Mouse (Mus musculus) adrenal gland, adult 8-10 months (tissue): ENCODE results near the gene Mcrip1. TPM values are rescaled to one million over a fixed set of nuclear protein-coding genes. Genes with fewer than 3 reads are reported as not detected.

Experiments
- DNase-seq: peaks from one replicate; pipeline ENCODE4 v3.0.0; 2022
- total RNA-seq, 4 experiments: library from RNA; stranded (reverse); gene quantifications; 2 replicates each; pipeline ENCODE4 v1.2.4; 2022

Mcrip1 gene
- total RNA-seq, 4 experiments from 2014 or later = 62.9 to 67.8 (median 65.3) TPM

- no peak for DNase-seq
Observed at GRCm38 (mm10) chr11:120510375-120511030, 39.0 kb downstream of the Mcrip1 start.

GRCm38 (mm10) chr11:120509940-120510339, 39.6 kb downstream of the Mcrip1 start:
- DNase-seq = no peak

- no peak for DNase-seq
Observed at GRCm38 (mm10) chr11:120508290-120508870, 41.1 kb downstream of the Mcrip1 start.

- no peak for DNase-seq
Observed at GRCm38 (mm10) chr11:120507611-120508289, 41.8 kb downstream of the Mcrip1 start.

GRCm38 (mm10) chr11:120506899-120507298, 42.6 kb downstream of the Mcrip1 start:
- DNase-seq = no peak

GRCm38 (mm10) chr11:120505661-120506060, 43.9 kb downstream of the Mcrip1 start:
- no peak for DNase-seq

GRCm38 (mm10) chr11:120501701-120502100, 47.8 kb downstream of the Mcrip1 start:
- no peak for DNase-seq

GRCm38 (mm10) chr11:120501018-120501417, 48.5 kb downstream of the Mcrip1 start:
- DNase-seq = no peak

- no peak for DNase-seq
Observed at GRCm38 (mm10) chr11:120500357-120500756, 49.2 kb downstream of the Mcrip1 start.

GRCm38 (mm10) chr11:120499894-120500293, 49.6 kb downstream of the Mcrip1 start:
- DNase-seq = no peak

- no peak for DNase-seq
Observed at GRCm38 (mm10) chr11:120498891-120499290, 50.6 kb downstream of the Mcrip1 start.

- no peak for DNase-seq
Observed at GRCm38 (mm10) chr11:120498226-120498625, 51.3 kb downstream of the Mcrip1 start.

- DNase-seq = peak; percentile 87
Observed at GRCm38 (mm10) chr11:120497436-120497835, 52.1 kb downstream of the Mcrip1 start.

GRCm38 (mm10) chr11:120493911-120494310, 55.6 kb downstream of the Mcrip1 start:
- no peak for DNase-seq

GRCm38 (mm10) chr11:120493351-120493750, 56.2 kb downstream of the Mcrip1 start:
- DNase-seq = no peak

Other genes starting within 250 kb of the Mcrip1 start
- gene Actg1, start 201.2 kb downstream of the Mcrip1 start, total RNA-seq = 1,000 to 10,000 TPM; 1,100 to 1,474 (median 1,219) TPM
- gene Fscn2, start 188.2 kb downstream of the Mcrip1 start, total RNA-seq = 1 to 10 TPM in 1 of 4 experiments, under 1 TPM in 2, not detected in 1; 0.16 to 1.2 (median 0.42) TPM
- gene Faap100, start 171.0 kb downstream of the Mcrip1 start, total RNA-seq = 10 to 100 TPM; 18.4 to 39.6 (median 33.4) TPM
- gene Nploc4, start 112.0 kb downstream of the Mcrip1 start, total RNA-seq = 100 to 1,000 TPM in 2 of 4 experiments, 10 to 100 TPM in 2; 89.1 to 108 (median 99.5) TPM
- gene Tspan10, start 107.1 kb downstream of the Mcrip1 start, total RNA-seq = 1 to 10 TPM in 2 of 4 experiments, not detected in 2; 2.8 to 6.6 TPM
- under 1 TPM; 0.16 to 0.49 (median 0.33) TPM for gene Pde6g, start 96.2 kb downstream of the Mcrip1 start, total RNA-seq
- 10 to 100 TPM; 25.6 to 34.1 (median 32.2) TPM for gene Oxld1, start 91.7 kb downstream of the Mcrip1 start, total RNA-seq
- 10 to 100 TPM; 24.2 to 33.4 (median 29.4) TPM for gene Ccdc137, start 91.6 kb downstream of the Mcrip1 start, total RNA-seq
- 10 to 100 TPM; 22.8 to 38.7 (median 29.5) TPM for gene Arl16, start 82.1 kb downstream of the Mcrip1 start, total RNA-seq
- gene Mrpl12, start 65.1 kb downstream of the Mcrip1 start, total RNA-seq = 10 to 100 TPM; 77.6 to 95.8 (median 90.1) TPM
- gene Slc25a10, start 57.9 kb downstream of the Mcrip1 start, total RNA-seq = 100 to 1,000 TPM; 121 to 174 (median 163) TPM
- 1 to 10 TPM in 3 of 4 experiments, under 1 TPM in 1; 0.87 to 4.0 (median 2.3) TPM for gene Gcgr, start 19.0 kb downstream of the Mcrip1 start, total RNA-seq
- 1 to 10 TPM in 3 of 4 experiments, under 1 TPM in 1; 0.78 to 2.8 (median 1.2) TPM for gene Ppp1r27, start 1.4 kb upstream of the Mcrip1 start, total RNA-seq
- gene P4hb, start 23.5 kb upstream of the Mcrip1 start, total RNA-seq = 100 to 1,000 TPM; 439 to 580 (median 550) TPM
- gene Arhgdia, start 31.9 kb upstream of the Mcrip1 start, total RNA-seq = 100 to 1,000 TPM; 356 to 389 (median 365) TPM
- gene Alyref, start 48.6 kb upstream of the Mcrip1 start, total RNA-seq = 100 to 1,000 TPM in 1 of 4 experiments, 10 to 100 TPM in 3; 52.1 to 102 (median 72.7) TPM
- gene Anapc11, start 48.7 kb upstream of the Mcrip1 start, total RNA-seq = 100 to 1,000 TPM in 2 of 4 experiments, 10 to 100 TPM in 2; 90.3 to 112 (median 98.6) TPM
- gene Npb, start 58.8 kb upstream of the Mcrip1 start, total RNA-seq = 1 to 10 TPM in 2 of 4 experiments, not detected in 2; 1.3 to 2.1 TPM
- 100 to 1,000 TPM; 201 to 310 (median 259) TPM for gene Pcyt2, start 68.2 kb upstream of the Mcrip1 start, total RNA-seq
- 10 to 100 TPM; 61.1 to 97.1 (median 75.7) TPM for gene Sirt7, start 75.5 kb upstream of the Mcrip1 start, total RNA-seq
- 10 to 100 TPM; 53.2 to 74.4 (median 69.7) TPM for gene Mafg, start 83.9 kb upstream of the Mcrip1 start, total RNA-seq
- gene Pycr1, start 94.0 kb upstream of the Mcrip1 start, total RNA-seq = 1 to 10 TPM in 3 of 4 experiments, under 1 TPM in 1; 0.73 to 2.0 (median 1.3) TPM
- 1 to 10 TPM in 1 of 4 experiments, under 1 TPM in 2, not detected in 1; 0.65 to 1.2 (median 0.81) TPM for gene Myadml2, start 98.4 kb upstream of the Mcrip1 start, total RNA-seq
- 1 to 10 TPM; 5.1 to 9.0 (median 7.2) TPM for gene Notum, start 111.4 kb upstream of the Mcrip1 start, total RNA-seq
- gene Aspscr1, start 123.2 kb upstream of the Mcrip1 start, total RNA-seq = 100 to 1,000 TPM; 101 to 108 (median 106) TPM
- 10 to 100 TPM; 49.3 to 61.7 (median 55.7) TPM for gene Cenpx, start 164.0 kb upstream of the Mcrip1 start, total RNA-seq
- 10 to 100 TPM; 26.1 to 57.9 (median 42.3) TPM for gene Lrrc45, start 164.2 kb upstream of the Mcrip1 start, total RNA-seq
- 10 to 100 TPM; 11.1 to 23.9 (median 15.9) TPM for gene Rac3, start 171.7 kb upstream of the Mcrip1 start, total RNA-seq
- 100 to 1,000 TPM in 2 of 4 experiments, 10 to 100 TPM in 2; 41.6 to 142 (median 76.2) TPM for gene Dcxr, start 177.6 kb upstream of the Mcrip1 start, total RNA-seq
- 10 to 100 TPM in 1 of 4 experiments, 1 to 10 TPM in 3; 4.8 to 11.4 (median 6.5) TPM for gene Cbr2, start 182.4 kb upstream of the Mcrip1 start, total RNA-seq
- gene Hmga1b, start 213.1 kb upstream of the Mcrip1 start, total RNA-seq = 10 to 100 TPM in 3 of 4 experiments, 1 to 10 TPM in 1; 9.3 to 13.1 (median 11.6) TPM
- 10 to 100 TPM; 17.3 to 21.4 (median 20.5) TPM for gene Rfng, start 234.5 kb upstream of the Mcrip1 start, total RNA-seq
- gene Gps1, start 234.5 kb upstream of the Mcrip1 start, total RNA-seq = 100 to 1,000 TPM; 138 to 150 (median 147) TPM
- 10 to 100 TPM; 62.8 to 71.6 (median 70.5) TPM for gene Dus1l, start 246.7 kb upstream of the Mcrip1 start, total RNA-seq